Mouse (Mus musculus): Measurements from ENCODE around the gene Agtrap. TPM values are rescaled to one million over a fixed set of nuclear protein-coding genes. Genes with fewer than 3 reads are reported as not detected.

Agtrap gene
- polyA plus RNA-seq, 1 experiment from 2014 or later: 10.9 TPM

GRCm38 (mm10) chr4:148041611-148042191, 46.1 kb downstream of the Agtrap start:
- no peaks in the 10 kb centered on the region for H3K9me3 ChIP-seq (ENCODE audit: control insufficient read depth, low read length)
- no peaks in the 10 kb centered on the region for H3K27me3 ChIP-seq (ENCODE audit: control insufficient read depth, insufficient read depth, low read length)
- peak overlapping the region; percentile 47 for H3K4me3 ChIP-seq (ENCODE audit: low read depth, low read length)
- peak overlapping the region; percentile 85 for H3K27ac ChIP-seq (ENCODE audit: low read depth, low read length)
- ATAC-seq (ENCODE audit: low FRiP score): no peak
- DNase-seq (ENCODE audit: low spot score): peak; percentile 32
- WGBS: 7% methylated on average over 16 of the region's 16 CpGs
- peak overlapping the region; percentile 73 for H3K9ac ChIP-seq (ENCODE audit: low read depth, low read length)
- peaks cover 2% of the 10 kb centered on the region; the same call in 1 of the 2 replicates for H3K36me3 ChIP-seq (ENCODE audit: control insufficient read depth, insufficient read depth, low read length)
- peaks cover 19% of the 10 kb centered on the region for H3K4me1 ChIP-seq (replicated peaks; ENCODE audit: control insufficient read depth, insufficient read depth, low read length)
- H3K4me2 ChIP-seq (replicated peaks; ENCODE audit: low read depth, low read length): peak overlapping the region; percentile 78

GRCm38 (mm10) chr4:148040933-148041610, 46.8 kb downstream of the Agtrap start:
- Histone ChIP-seq H3K36me3 (ENCODE audit: control insufficient read depth, insufficient read depth, low read length) (peaks cover 2% of the 10 kb centered on the region; the same call in 1 of the 2 replicates), H3K9ac (ENCODE audit: low read depth, low read length) (peak overlapping the region; percentile 73), H3K4me3 (ENCODE audit: low read depth, low read length) (peak overlapping the region; percentile 47), H3K27ac (ENCODE audit: low read depth, low read length) (peak overlapping the region; percentile 85), H3K4me2 (replicated peaks; ENCODE audit: low read depth, low read length) (peak overlapping the region; percentile 78), H3K4me1 (replicated peaks; ENCODE audit: control insufficient read depth, insufficient read depth, low read length) (peaks cover 19% of the 10 kb centered on the region), H3K9me3 (ENCODE audit: control insufficient read depth, low read length) (no peaks in the 10 kb centered on the region), H3K27me3 (ENCODE audit: control insufficient read depth, insufficient read depth, low read length) (no peaks in the 10 kb centered on the region)
- 1% methylated on average over 19 of the region's 19 CpGs for WGBS
- ATAC-seq (ENCODE audit: low FRiP score) (peak; percentile 60), DNase-seq (ENCODE audit: low spot score) (peak; percentile 81)

- 70% methylated on average over 15 of the region's 15 CpGs for WGBS
- ATAC-seq (ENCODE audit: low FRiP score) (peak; percentile 0; the same call in 1 of the 2 replicates), DNase-seq (ENCODE audit: low spot score) (no peak)
- H3K27me3 ChIP-seq (ENCODE audit: control insufficient read depth, insufficient read depth, low read length): no peaks in the 10 kb centered on the region
- H3K36me3 ChIP-seq (ENCODE audit: control insufficient read depth, insufficient read depth, low read length): peaks cover 2% of the 10 kb centered on the region; the same call in 1 of the 2 replicates
- peak overlapping the region; percentile 78 for H3K4me2 ChIP-seq (replicated peaks; ENCODE audit: low read depth, low read length)
- H3K9ac ChIP-seq (ENCODE audit: low read depth, low read length): peak overlapping the region; percentile 73
- H3K4me1 ChIP-seq (replicated peaks; ENCODE audit: control insufficient read depth, insufficient read depth, low read length): peaks cover 19% of the 10 kb centered on the region
- H3K27ac ChIP-seq (ENCODE audit: low read depth, low read length): peak overlapping the region; percentile 85
- no peaks in the 10 kb centered on the region for H3K9me3 ChIP-seq (ENCODE audit: control insufficient read depth, low read length)
- H3K4me3 ChIP-seq (ENCODE audit: low read depth, low read length): peak overlapping the region; percentile 47
These were observed 47.6 kb downstream of the Agtrap start for GRCm38 (mm10) chr4:148040029-148040830.

GRCm38 (mm10) chr4:148039254-148040028, 48.4 kb downstream of the Agtrap start:
- Histone ChIP-seq H3K9ac (ENCODE audit: low read depth, low read length) (peak overlapping the region; percentile 40; the same call in 1 of the 2 replicates), H3K4me1 (replicated peaks; ENCODE audit: control insufficient read depth, insufficient read depth, low read length) (peaks cover 19% of the 10 kb centered on the region), H3K9me3 (ENCODE audit: control insufficient read depth, low read length) (no peaks in the 10 kb centered on the region), H3K4me3 (ENCODE audit: low read depth, low read length) (peak overlapping the region; percentile 93), H3K4me2 (replicated peaks; ENCODE audit: low read depth, low read length) (peak overlapping the region; percentile 59), H3K27me3 (ENCODE audit: control insufficient read depth, insufficient read depth, low read length) (no peaks in the 10 kb centered on the region), H3K27ac (ENCODE audit: low read depth, low read length) (peak overlapping the region; percentile 53), H3K36me3 (ENCODE audit: control insufficient read depth, insufficient read depth, low read length) (peaks cover 6% of the 10 kb centered on the region; the same call in 1 of the 2 replicates)
- ATAC-seq (ENCODE audit: low FRiP score) (no peak), DNase-seq (ENCODE audit: low spot score) (peak; percentile 12)
- 21% methylated on average over 19 of the region's 19 CpGs for WGBS

GRCm38 (mm10) chr4:148038600-148039253, 49.1 kb downstream of the Agtrap start, which contains the start of the genes Clcn6 and Mthfr:
Gene Clcn6 (minus strand): TSS chr4:148038821.
Gene Mthfr (plus strand): TSS chr4:148039077.
- Histone ChIP-seq H3K4me1 (replicated peaks; ENCODE audit: control insufficient read depth, insufficient read depth, low read length) (peaks cover 19% of the 10 kb centered on the region), H3K9me3 (ENCODE audit: control insufficient read depth, low read length) (no peaks in the 10 kb centered on the region), H3K27me3 (ENCODE audit: control insufficient read depth, insufficient read depth, low read length) (no peaks in the 10 kb centered on the region), H3K4me3 (ENCODE audit: low read depth, low read length) (peak within 1 kb of the TSS; percentile 93), H3K27ac (ENCODE audit: low read depth, low read length) (peak within 1 kb of the TSS; percentile 80), H3K4me2 (replicated peaks; ENCODE audit: low read depth, low read length) (peak within 1 kb of the TSS; percentile 59), H3K36me3 (ENCODE audit: control insufficient read depth, insufficient read depth, low read length) (peaks cover 6% of the 10 kb centered on the region; the same call in 1 of the 2 replicates), H3K9ac (ENCODE audit: low read depth, low read length) (peak within 1 kb of the TSS; percentile 84)
- DNase-seq (ENCODE audit: low spot score): peak; percentile 99
- under 1% methylated on average over 47 of the region's 54 CpGs for WGBS
- peak; percentile 95 for ATAC-seq (ENCODE audit: low FRiP score)

GRCm38 (mm10) chr4:148038079-148038599, 49.7 kb downstream of the Agtrap start:
- peak overlapping the region; percentile 80 for H3K27ac ChIP-seq (ENCODE audit: low read depth, low read length)
- H3K4me2 ChIP-seq (replicated peaks; ENCODE audit: low read depth, low read length): peak overlapping the region; percentile 57
- H3K27me3 ChIP-seq (ENCODE audit: control insufficient read depth, insufficient read depth, low read length): no peaks in the 10 kb centered on the region
- H3K4me1 ChIP-seq (replicated peaks; ENCODE audit: control insufficient read depth, insufficient read depth, low read length): peaks cover 19% of the 10 kb centered on the region
- peak overlapping the region; percentile 93 for H3K4me3 ChIP-seq (ENCODE audit: low read depth, low read length)
- WGBS: 8% methylated on average over 26 of the region's 26 CpGs
- H3K36me3 ChIP-seq (ENCODE audit: control insufficient read depth, insufficient read depth, low read length): peaks cover 6% of the 10 kb centered on the region; the same call in 1 of the 2 replicates
- DNase-seq (ENCODE audit: low spot score) (no peak), ATAC-seq (ENCODE audit: low FRiP score) (no peak)
- H3K9me3 ChIP-seq (ENCODE audit: control insufficient read depth, low read length): no peaks in the 10 kb centered on the region
- peak overlapping the region; percentile 84 for H3K9ac ChIP-seq (ENCODE audit: low read depth, low read length)

- Histone ChIP-seq H3K4me3 (ENCODE audit: low read depth, low read length) (no peak overlapping the region), H3K9ac (ENCODE audit: low read depth, low read length) (no peak overlapping the region), H3K27ac (ENCODE audit: low read depth, low read length) (no peak overlapping the region), H3K4me2 (replicated peaks; ENCODE audit: low read depth, low read length) (no peak overlapping the region), H3K27me3 (ENCODE audit: control insufficient read depth, insufficient read depth, low read length) (no peaks in the 10 kb centered on the region), H3K4me1 (replicated peaks; ENCODE audit: control insufficient read depth, insufficient read depth, low read length) (peaks cover 10% of the 10 kb centered on the region), H3K9me3 (ENCODE audit: control insufficient read depth, low read length) (no peaks in the 10 kb centered on the region), H3K36me3 (ENCODE audit: control insufficient read depth, insufficient read depth, low read length) (peaks cover 7% of the 10 kb centered on the region; the same call in 1 of the 2 replicates)
- ATAC-seq (ENCODE audit: low FRiP score) (no peak), DNase-seq (ENCODE audit: low spot score) (no peak)
- 86% methylated on average over 3 of the region's 3 CpGs for WGBS
These were observed 52.4 kb downstream of the Agtrap start for GRCm38 (mm10) chr4:148035440-148035839.

All from hindbrain, embryonic 11.5 days (tissue).